ENCODE assay signal across 8 mouse cellular contexts in the genomic region with DNA sequence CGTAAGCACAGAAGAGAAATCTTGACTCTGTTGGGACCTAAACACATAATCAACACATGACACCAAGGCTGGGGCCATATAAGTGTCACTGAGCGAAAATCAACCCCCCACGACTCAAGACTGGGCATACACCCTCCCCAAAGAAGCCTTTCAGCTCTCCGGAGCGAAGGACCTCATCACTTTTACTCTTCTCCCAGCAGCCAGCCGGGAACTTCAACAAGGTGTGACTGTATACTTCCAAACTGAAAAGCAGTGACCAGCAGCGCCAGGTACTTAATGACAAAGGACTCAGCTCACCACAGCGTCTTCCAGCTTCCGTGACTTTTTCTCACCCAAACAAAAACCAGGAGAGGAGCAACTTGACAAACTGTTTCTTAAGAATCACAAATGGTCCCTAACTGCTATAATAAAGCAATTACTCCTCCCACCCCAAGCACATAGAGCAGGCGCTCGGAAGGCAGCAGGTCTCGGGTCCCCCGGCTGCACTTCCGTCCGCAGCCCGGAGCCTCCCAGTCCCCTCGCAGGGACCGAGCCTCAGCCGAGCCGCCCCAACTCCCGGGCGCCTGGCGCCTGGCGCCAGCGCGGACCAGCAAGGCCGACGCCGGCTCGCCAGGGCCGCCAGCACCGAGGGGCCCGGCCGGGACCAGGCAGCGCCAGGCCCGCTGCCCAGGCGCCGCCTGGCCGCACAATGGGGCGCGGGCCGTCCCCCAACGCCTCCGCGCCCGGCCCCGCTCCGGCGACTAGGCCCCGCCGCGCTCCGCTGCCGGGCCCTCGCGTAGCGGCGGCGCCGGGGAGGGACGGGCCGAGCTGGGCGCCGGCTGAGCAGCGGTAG. TPM values are rescaled to one million over a fixed set of nuclear protein-coding genes. Genes with fewer than 3 reads are reported as not detected.
DNase-seq lines count a peak whose midpoint lies in the region; ATAC-seq and TF ChIP-seq lines count a peak whose summit lies in the region.

No protein-coding gene starts in this region.

- H3K9me3 ChIP-seq in heart, embryonic 13.5 days: no peaks in the 10 kb centered on the region
- H3K9me3 ChIP-seq in kidney, embryonic 16.5 days (ENCODE audit: low read length): no peaks in the 10 kb centered on the region
- H3K9me3 ChIP-seq in liver, embryonic 14.5 days (ENCODE audit: control insufficient read depth, low read length): no peaks in the 10 kb centered on the region
- no peaks in the 10 kb centered on the region for H3K9me3 ChIP-seq in stomach, embryonic 14.5 days (ENCODE audit: control insufficient read depth, low read depth, low read length)

- H3K4me2 ChIP-seq in heart, embryonic 13.5 days: peak overlapping the region; percentile 91
- H3K4me2 ChIP-seq in kidney, embryonic 16.5 days (replicated peaks; ENCODE audit: low read depth, low read length): peak overlapping the region; percentile 91
- peak overlapping the region; percentile 97 for H3K4me2 ChIP-seq in liver, embryonic 14.5 days (ENCODE audit: low read depth)
- H3K4me2 ChIP-seq in stomach, embryonic 14.5 days (replicated peaks; ENCODE audit: low read depth, low read length): peak overlapping the region; percentile 84

- DNase-seq in 416B (ENCODE audit: low read depth): peak; percentile 72
- peak; percentile 70 for DNase-seq in adrenal gland, postnatal 10 days
- peak in 1 of 3 experiments; percentile 49 for DNase-seq in liver, embryonic 14.5 days (ENCODE audit: low read depth in 3 of 3, low spot score in 3 of 3)
- DNase-seq in naive thymus-derived CD4-positive, alpha-beta T cell, adult 2 months (ENCODE audit: low read depth): peak; percentile 70

- under 1% methylated on average over 55 of the region's 65 CpGs for WGBS in heart, embryonic 13.5 days
- WGBS in kidney, embryonic 16.5 days: under 1% methylated on average over 52 of the region's 65 CpGs
- WGBS in liver, embryonic 14.5 days (ENCODE audit: insufficient replicate concordance): 0% methylated on average over 61 of the region's 65 CpGs
- under 1% methylated on average over 52 of the region's 65 CpGs for WGBS in stomach, embryonic 14.5 days

- peaks cover 1% of the 10 kb centered on the region; the same call in 1 of the 2 replicates for H3K36me3 ChIP-seq in heart, embryonic 13.5 days
- 0 out of 2 replicates have a peak, but pooled peaks cover under 1% of the 10 kb centered on the region for H3K36me3 ChIP-seq in kidney, embryonic 16.5 days (ENCODE audit: insufficient read depth, low read length)
- H3K36me3 ChIP-seq in liver, embryonic 14.5 days (replicated peaks; ENCODE audit: control insufficient read depth, insufficient read depth, low read depth): no peaks in the 10 kb centered on the region; the same call in 1 of the 2 replicates
- H3K36me3 ChIP-seq in stomach, embryonic 14.5 days (ENCODE audit: control insufficient read depth, insufficient read depth, low read length): peaks cover 4% of the 10 kb centered on the region; the same call in 1 of the 2 replicates

- TF ChIP-seq CTCF in liver, embryonic 14.5 days (IDR thresholded peaks at IDR 0.05; ENCODE audit: low read depth): no peak

- H3K4me1 ChIP-seq in heart, embryonic 13.5 days: peaks cover 43% of the 10 kb centered on the region
- H3K4me1 ChIP-seq in kidney, embryonic 16.5 days (ENCODE audit: insufficient read depth, low read length): peaks cover 23% of the 10 kb centered on the region
- peaks cover 23 to 26% of the 10 kb centered on the region in 2 experiments for H3K4me1 ChIP-seq in liver, embryonic 14.5 days (replicated peaks; ENCODE audit: control insufficient read depth in 2 of 2, insufficient read depth in 2 of 2, low read length in 1 of 2)
- peaks cover 12% of the 10 kb centered on the region for H3K4me1 ChIP-seq in stomach, embryonic 14.5 days (ENCODE audit: control insufficient read depth, insufficient read depth, low read length)

- H3K9ac ChIP-seq in heart, embryonic 13.5 days: peak overlapping the region; percentile 100
- H3K9ac ChIP-seq in kidney, embryonic 16.5 days (replicated peaks; ENCODE audit: low read length): peak overlapping the region; percentile 99
- H3K9ac ChIP-seq in liver, embryonic 14.5 days (replicated peaks): peak overlapping the region; percentile 99
- H3K9ac ChIP-seq in stomach, embryonic 14.5 days (replicated peaks; ENCODE audit: low read depth, low read length): peak overlapping the region; percentile 99

- ATAC-seq in erythroblast, adult 5-6 weeks (replicated peaks; ENCODE audit: low FRiP score, poor library complexity, severe bottlenecking): peak; percentile 50
- ATAC-seq in heart, embryonic 13.5 days (ENCODE audit: extremely low read depth, insufficient number of reproducible peaks, low FRiP score, low TSS enrichment): peak; percentile 66
- ATAC-seq in kidney, embryonic 16.5 days (ENCODE audit: low FRiP score, low TSS enrichment): peak; percentile 84
- ATAC-seq in liver, embryonic 14.5 days (ENCODE audit: insufficient read depth): peak; percentile 76
- peak; percentile 72 for ATAC-seq in stomach, embryonic 14.5 days (ENCODE audit: insufficient number of reproducible peaks, insufficient read depth, low FRiP score, low read depth)

- peak overlapping the region; percentile 95 for H3K27ac ChIP-seq in heart, embryonic 13.5 days (replicated peaks)
- H3K27ac ChIP-seq in kidney, embryonic 16.5 days (ENCODE audit: low read length): peak overlapping the region; percentile 95
- peak overlapping the region; percentile 90 for H3K27ac ChIP-seq in liver, embryonic 14.5 days
- peak overlapping the region; percentile 91 for H3K27ac ChIP-seq in stomach, embryonic 14.5 days (ENCODE audit: low read length)

- no peaks in the 10 kb centered on the region for H3K27me3 ChIP-seq in heart, embryonic 13.5 days (replicated peaks)
- H3K27me3 ChIP-seq in kidney, embryonic 16.5 days (ENCODE audit: insufficient read depth, low read length): no peaks in the 10 kb centered on the region
- H3K27me3 ChIP-seq in liver, embryonic 14.5 days (ENCODE audit: control insufficient read depth, insufficient read depth, low read length): no peaks in the 10 kb centered on the region
- no peaks in the 10 kb centered on the region for H3K27me3 ChIP-seq in stomach, embryonic 14.5 days (ENCODE audit: control insufficient read depth, insufficient read depth, low read length)

- peak overlapping the region; percentile 97 for H3K4me3 ChIP-seq in heart, embryonic 13.5 days
- H3K4me3 ChIP-seq in kidney, embryonic 16.5 days (ENCODE audit: low read length): peak overlapping the region; percentile 92
- peak overlapping the region; percentile 84 to 93 for H3K4me3 ChIP-seq in liver, embryonic 14.5 days (ENCODE audit: insufficient read depth in 1 of 2, low read depth in 2 of 2, low read length in 2 of 2)
- H3K4me3 ChIP-seq in stomach, embryonic 14.5 days (ENCODE audit: low read depth, low read length): peak overlapping the region; percentile 82

- no peak for TF ChIP-seq EP300 in liver, embryonic 14.5 days (IDR thresholded peaks at IDR 0.05; ENCODE audit: low read depth)

RNA-seq across cellular contexts. Expression of a gene that starts 5.1 kb away (rescaled TPM):
- total RNA-seq in adrenal gland, postnatal 10 days (2021): 10 to 100 TPM; 55.3 to 65.0 TPM
- 237 and 278 TPM in 2 replicates for total RNA-seq in erythroblast, adult 5-6 weeks (2015; ENCODE audit: low replicate concordance)
- 289 and 306 TPM in 2 replicates for total RNA-seq in erythroblast, adult 5-6 weeks (2017; ENCODE audit: low replicate concordance)
- polyA plus RNA-seq in heart, embryonic 13.5 days (2015; fragmentation: Nextera tagmentation; extraction: Ambion mirVana): 69.9 and 75.0 TPM in 2 replicates
- polyA plus RNA-seq in kidney, embryonic 16.5 days (2015; fragmentation: Nextera tagmentation; extraction: Ambion mirVana): 90.3 and 90.9 TPM in 2 replicates
- 13.4 and 31.3 TPM in 2 replicates for polyA plus RNA-seq in liver, embryonic 14.5 days (2012; rRNA removed)
- polyA plus RNA-seq in liver, embryonic 14.5 days (2014; fragmentation: Nextera tagmentation; extraction: Ambion mirVana): 78.6 and 84.8 TPM in 2 replicates
- polyA plus RNA-seq in stomach, embryonic 14.5 days (2014; fragmentation: Nextera tagmentation; extraction: Ambion mirVana): 93.3 and 103 TPM in 2 replicates
